Mouse (Mus musculus) neural tube, embryonic 14.5 days (tissue): ENCODE results near the gene Sap30l. TPM values are rescaled to one million over a fixed set of nuclear protein-coding genes. Genes with fewer than 3 reads are reported as not detected.

Experiments used
- polyA plus RNA-seq: library from polyadenylated mRNA; unstranded; fragments of >200 nt; fragmentation: Nextera tagmentation; extraction: Ambion mirVana; gene quantifications from 2 replicates; pipeline ENCODE4 v1.2.1, GENCODE M21; 2014

Sap30l gene
- polyA plus RNA-seq, 1 experiment from 2014 or later: 11.7 TPM

Other genes with a start within 250 kb of the Sap30l start
- 4.5 and 8.4 TPM in 2 replicates for gene Galnt10, start 156.2 kb upstream of the Sap30l start, polyA plus RNA-seq
- 0.11 and 0.14 TPM in 2 replicates for gene Hand1, start 31.2 kb downstream of the Sap30l start, polyA plus RNA-seq
- 23.4 and 23.7 TPM in 2 replicates for gene Larp1, start 207.4 kb downstream of the Sap30l start, polyA plus RNA-seq